Mouse (Mus musculus) layer of hippocampus, postnatal 10 days (tissue): Measurements from ENCODE around the gene Tshz2. TPM values are rescaled to one million over a fixed set of nuclear protein-coding genes. Genes with fewer than 3 reads are reported as not detected.

Experiments
- DNase-seq, 2 experiments: peaks; one replicate each; pipeline ENCODE4 v3.0.0; 2021; ENCODE audit warnings: low spot score in 2 of 2
- total RNA-seq, 2 experiments: library from RNA; stranded (reverse); gene quantifications; 2 replicates each; pipeline ENCODE4 v1.2.3; 2021

Gene Tshz2
- total RNA-seq, 2 experiments from 2014 or later, result 49.8 to 64.9 TPM

GRCm38 (mm10) chr2:169997276-169998049 is 364.6 kb downstream of the Tshz2 start:
- DNase-seq, result no peak

DNA sequence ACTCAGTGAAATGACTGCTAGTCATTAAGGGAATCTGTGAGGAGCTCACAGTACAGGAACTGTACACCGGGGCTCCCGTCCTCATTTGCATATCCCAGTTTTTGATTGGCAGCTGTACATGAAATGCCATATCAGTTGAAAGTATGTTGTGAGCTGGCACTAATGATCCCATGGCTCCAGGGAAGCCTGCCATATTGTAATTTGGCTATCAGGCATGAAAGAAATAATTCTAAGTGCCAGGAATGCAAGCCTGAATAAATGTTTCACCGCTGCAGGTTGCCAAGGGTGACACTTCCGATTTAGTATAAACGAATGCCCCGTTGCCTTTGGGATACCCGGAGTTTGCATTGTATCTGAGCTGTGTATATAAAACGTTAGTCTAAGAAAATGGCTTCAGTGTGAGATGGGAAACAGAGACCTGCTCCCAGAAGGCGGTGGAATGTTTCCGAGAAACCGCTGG is 366.1 kb downstream of the Tshz2 start:
- no peak for DNase-seq

DNA sequence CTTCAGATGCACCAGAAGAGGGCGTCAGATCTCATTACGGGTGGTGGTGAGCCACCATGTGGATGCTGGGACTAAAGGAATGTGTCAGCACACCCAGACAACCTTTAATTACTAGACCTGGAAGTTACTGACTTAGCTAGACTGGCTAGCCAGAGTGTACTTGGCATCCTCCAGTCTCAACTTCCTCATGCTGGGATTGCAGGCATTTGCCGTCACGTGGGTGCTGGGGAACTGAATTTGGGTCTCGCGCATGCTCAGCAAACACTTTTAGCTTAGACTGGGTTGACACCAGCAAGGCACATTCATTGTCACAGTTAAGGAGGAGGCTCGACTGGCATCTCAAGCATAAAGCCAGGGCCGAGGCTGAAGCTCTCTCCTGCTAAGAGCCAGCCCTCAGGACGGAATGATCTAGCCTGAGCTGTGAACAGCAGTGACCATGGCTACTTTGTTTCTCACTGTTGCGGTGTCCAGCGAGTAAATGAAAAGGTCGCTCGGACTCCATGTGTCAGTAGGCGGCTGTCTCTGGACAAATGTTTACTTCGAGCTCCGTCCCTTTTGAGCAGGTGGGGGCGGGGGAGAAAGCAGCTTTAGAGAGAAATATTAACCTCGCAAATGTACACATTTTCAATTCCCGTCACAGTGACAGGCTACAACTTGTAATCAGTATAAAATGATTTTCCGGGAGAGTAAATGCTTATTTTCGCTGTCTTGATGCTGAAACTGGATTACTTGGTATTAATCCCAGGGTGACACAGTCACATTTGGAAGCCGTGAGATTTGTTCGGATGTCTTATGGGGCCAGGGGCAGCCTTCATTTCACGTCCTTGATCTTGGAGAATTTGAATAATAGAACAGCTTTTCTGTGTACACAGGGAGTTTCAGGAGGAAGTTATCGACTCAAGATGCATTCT is 370.0 kb downstream of the Tshz2 start:
- peak in 1 of 2 experiments; percentile 31 for DNase-seq

DNA sequence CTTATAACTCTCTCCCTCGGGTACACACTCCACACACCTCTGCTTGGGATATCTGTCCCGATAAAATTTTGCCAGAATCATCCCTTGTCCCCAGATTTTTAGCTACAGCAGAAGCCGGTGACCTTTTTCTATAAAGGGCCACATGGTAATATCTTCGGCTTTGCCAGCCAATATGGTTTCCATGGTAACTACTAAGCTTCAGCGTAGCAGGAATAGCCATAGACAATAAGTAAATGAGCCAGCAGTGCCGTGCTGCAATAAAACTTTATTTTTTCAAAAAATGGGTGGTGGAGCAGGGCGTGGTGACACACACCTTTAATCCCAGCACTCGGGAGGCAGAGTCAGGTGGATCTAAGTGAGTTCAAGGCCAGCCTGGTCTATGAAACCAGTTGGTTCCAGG is 370.9 kb downstream of the Tshz2 start:
- DNase-seq, result no peak

- no peak for DNase-seq
Observed at GRCm38 (mm10) chr2:170006829-170007228, 374.0 kb downstream of the Tshz2 start.

- DNase-seq, result no peak
Observed at GRCm38 (mm10) chr2:170007426-170007958, 374.7 kb downstream of the Tshz2 start.

- DNase-seq, result no peak
Observed at GRCm38 (mm10) chr2:170009729-170010128, 376.9 kb downstream of the Tshz2 start.

GRCm38 (mm10) chr2:170011858-170012257 is 379.0 kb downstream of the Tshz2 start:
- no peak for DNase-seq

DNA sequence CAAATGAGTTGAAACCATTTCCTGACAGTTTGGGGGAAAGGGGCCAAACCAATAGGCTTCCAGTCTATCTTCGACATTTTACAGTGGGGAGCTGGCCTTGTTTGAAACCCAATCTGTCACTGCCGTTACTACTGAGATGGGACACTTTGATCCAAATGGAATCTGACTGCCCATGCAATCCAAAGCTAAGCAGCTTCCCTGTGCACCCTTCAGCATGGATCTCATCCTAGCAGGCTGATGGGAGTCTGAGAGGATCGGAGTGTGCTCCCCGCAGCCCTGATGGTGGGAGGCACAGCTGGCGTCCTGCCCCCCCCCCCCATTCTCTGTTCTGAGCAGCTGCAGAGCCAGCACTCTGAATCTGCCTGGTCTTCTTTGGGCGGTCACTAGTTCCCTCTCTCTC is 384.5 kb downstream of the Tshz2 start:
- DNase-seq, result no peak

GRCm38 (mm10) chr2:170017926-170018325 is 385.1 kb downstream of the Tshz2 start:
- DNase-seq, result no peak

GRCm38 (mm10) chr2:170022953-170023352 is 390.1 kb downstream of the Tshz2 start:
- DNase-seq, result no peak

DNA sequence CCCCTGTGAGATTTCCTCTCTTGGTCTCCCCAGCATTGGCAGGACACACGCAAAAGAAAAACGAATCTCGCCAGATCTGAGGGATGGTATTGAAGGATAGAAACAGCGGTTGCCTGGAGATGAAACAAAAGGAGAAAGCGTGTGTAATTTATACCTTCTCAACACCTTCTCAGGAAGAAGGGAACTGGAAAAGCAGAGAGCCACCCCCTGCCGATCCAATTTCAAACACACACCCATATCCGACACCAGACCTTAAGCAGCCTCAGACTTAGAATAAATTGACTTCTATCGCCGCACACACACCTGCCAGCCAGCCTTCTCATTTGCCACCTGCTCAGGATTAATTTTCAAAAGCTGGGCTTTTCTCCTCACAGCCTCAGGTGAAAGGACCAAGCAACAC is 390.9 kb downstream of the Tshz2 start:
- DNase-seq, result no peak

DNA sequence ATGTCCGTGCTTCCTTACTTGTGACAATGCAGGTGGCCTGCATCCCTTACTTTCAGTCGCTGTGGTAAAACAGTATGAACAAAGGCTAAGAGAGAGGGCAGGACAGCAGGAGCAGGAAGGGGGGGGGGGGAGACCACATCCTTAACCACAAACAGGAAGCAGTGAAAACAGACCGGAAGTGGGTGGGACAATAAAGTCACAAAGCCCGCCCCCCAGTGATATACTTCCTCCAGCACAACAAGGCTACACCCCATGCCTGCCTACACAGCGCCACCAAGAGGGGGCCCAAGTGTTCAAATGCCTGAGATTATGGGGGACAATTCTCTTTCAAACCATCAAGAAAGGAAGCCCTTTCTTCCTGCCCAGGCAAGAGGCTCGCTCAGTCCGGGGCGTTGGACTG is 392.1 kb downstream of the Tshz2 start:
- DNase-seq, result no peak

DNA sequence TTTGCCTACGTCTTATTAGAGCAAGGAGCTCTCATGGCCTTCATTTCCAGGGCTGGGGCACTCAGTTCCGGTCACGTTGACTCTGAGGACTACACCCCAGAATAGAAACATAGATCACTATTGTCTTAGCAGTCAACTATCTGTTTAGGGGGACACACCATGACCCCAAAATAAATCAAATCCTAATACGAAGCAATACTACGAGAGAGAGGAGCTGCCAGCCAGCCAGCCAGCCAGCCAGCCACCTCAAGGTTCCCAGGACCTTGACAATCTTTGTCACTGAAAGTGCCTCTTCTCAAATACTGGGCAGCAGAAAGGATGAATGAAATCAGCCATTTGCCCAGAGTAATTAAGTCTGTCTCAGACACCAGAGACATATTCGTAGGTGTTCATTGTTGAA is 393.1 kb downstream of the Tshz2 start:
- no peak for DNase-seq

DNA sequence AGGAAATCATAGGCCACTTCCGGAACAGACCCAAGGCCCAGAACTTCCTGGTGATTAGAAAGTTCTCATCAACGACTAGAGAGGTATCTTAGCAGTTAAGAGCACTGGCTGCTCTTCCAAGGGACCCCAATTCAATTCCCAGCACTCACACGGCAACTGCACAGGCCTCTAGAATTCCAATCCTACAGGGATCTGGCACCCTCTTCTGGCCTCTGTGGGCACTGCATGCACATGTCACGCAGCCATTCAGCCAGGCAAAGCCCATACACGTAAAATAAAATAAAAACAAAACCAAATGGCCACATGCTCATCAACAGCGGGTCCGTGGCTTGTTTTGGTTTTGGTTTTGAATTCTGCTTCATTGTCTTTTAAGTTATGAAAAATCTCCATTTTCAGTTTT is 395.0 kb downstream of the Tshz2 start:
- no peak for DNase-seq

- no peak for DNase-seq
Observed at GRCm38 (mm10) chr2:170028488-170029303, 395.9 kb downstream of the Tshz2 start.

- no peak for DNase-seq
Observed at GRCm38 (mm10) chr2:170029304-170029856, 396.6 kb downstream of the Tshz2 start.

DNA sequence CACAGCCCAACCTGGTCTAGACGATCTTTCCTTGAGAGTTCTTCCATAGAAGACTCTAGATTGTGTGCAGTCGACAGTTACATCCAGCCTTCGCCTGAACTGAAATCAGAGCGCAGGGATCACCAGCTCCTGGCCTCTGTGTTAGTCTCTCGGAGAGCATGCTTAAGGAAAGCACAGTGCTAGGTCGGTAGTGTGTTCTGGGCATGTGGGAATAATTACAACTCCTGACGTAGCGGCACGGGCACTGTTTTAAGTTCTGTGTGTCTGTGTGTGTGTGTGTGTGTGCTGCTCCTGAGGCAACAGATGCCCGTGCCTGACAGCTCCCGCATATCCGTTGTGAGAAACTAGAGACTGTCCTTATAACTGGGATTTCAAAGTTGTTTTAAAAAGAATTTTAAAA is 398.4 kb downstream of the Tshz2 start:
- no peak for DNase-seq

DNA sequence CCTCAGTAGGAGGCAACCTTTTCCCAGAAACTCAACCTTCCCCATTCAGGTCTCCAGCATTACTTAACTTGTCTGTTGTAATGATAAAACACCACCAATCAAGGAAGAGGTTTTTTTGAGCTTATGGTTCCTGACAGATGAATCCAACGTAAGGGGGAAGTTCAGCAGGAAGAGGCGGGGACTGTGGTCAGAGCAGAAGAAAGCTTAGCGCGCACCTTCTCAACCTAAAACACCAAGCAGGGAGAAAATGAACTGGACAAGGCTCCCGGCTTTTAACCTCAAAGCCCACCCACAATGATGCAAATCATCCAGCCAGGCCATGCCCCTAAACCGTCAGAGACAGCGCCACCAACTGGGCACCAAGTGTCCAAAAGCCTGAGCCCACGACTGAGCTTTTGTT is 399.1 kb downstream of the Tshz2 start:
- DNase-seq, result no peak

- no peak for DNase-seq
Observed at GRCm38 (mm10) chr2:170033219-170033618, 400.4 kb downstream of the Tshz2 start.

GRCm38 (mm10) chr2:170034794-170035193 is 402.0 kb downstream of the Tshz2 start:
- DNase-seq, result no peak
